Mouse (Mus musculus) hindbrain, postnatal 0 days (tissue): ENCODE measurements around the gene Nsf. TPM values are rescaled to one million over a fixed set of nuclear protein-coding genes. Genes with fewer than 3 reads are reported as not detected.

Source experiments
- ATAC-seq: fragments of 200-750 bp; cut with Nextera tagmentation; 2 replicates; pipeline ENCODE4 v1.8.0; 2017; ENCODE audit warnings: mild to moderate bottlenecking, moderate TSS enrichment, moderate library complexity
- DNase-seq: peaks from one replicate; pipeline ENCODE4 v3.0.0-alpha.2; 2015; ENCODE audit warnings: low spot score
- H3K27ac ChIP-seq: fragments of 300-500 bp; sonication (generic); 2 replicates; pipeline ENCODE4 v1.5.1; 2014; ENCODE audit warnings: mild to moderate bottlenecking
- H3K27me3 ChIP-seq: fragments of 300-500 bp; sonication (generic); 2 replicates; pipeline ENCODE4 v1.6.1; 2014; ENCODE audit warnings: low read length, mixed read lengths; ENCODE audit not compliant: insufficient read depth
- H3K36me3 ChIP-seq: fragments of 300-500 bp; sonication (generic); 2 replicates; pipeline ENCODE4 v1.6.1; 2014; ENCODE audit warnings: low read length, mixed read lengths; ENCODE audit not compliant: insufficient read depth
- H3K4me1 ChIP-seq: fragments of 300-500 bp; sonication (generic); 2 replicates; pipeline ENCODE4 v1.6.1; 2014; ENCODE audit warnings: antibody characterized with exemption, low read length, mixed read lengths; ENCODE audit not compliant: insufficient read depth
- H3K4me2 ChIP-seq: fragments of 300-500 bp; sonication (generic); 2 replicates; pipeline ENCODE4 v1.6.1; 2014; ENCODE audit warnings: low read depth, mild to moderate bottlenecking, low read length, moderate library complexity, mixed read lengths
- H3K4me3 ChIP-seq: fragments of 300-500 bp; sonication (generic); 2 replicates; pipeline ENCODE4 v1.5.1; 2014; ENCODE audit warnings: low read length
- H3K9ac ChIP-seq: fragments of 300-500 bp; sonication (generic); replicated peaks from 2 replicates; pipeline ENCODE4 v1.6.1; 2014; ENCODE audit warnings: mild to moderate bottlenecking, low read length, moderate library complexity, mixed read lengths
- H3K9me3 ChIP-seq: fragments of 300-500 bp; sonication (generic); 2 replicates; pipeline ENCODE4 v1.6.1; 2016; ENCODE audit warnings: low read length, mixed read lengths
- CTCF ChIP-seq: IDR thresholded peaks from 2 replicates; pipeline ENCODE4 v1.5.1; 2016; ENCODE audit warnings: antibody characterized with exemption, control low read depth, low read depth
- WGBS: fragments of 180-500 bp; shearing (Covaris S2); extraction: QIAGEN DNeasy Blood & Tissue Kit; methylation state at CpG from one replicate; pipeline ENCODE4 v1.1.7; 2014; 5-methylcytosine and 5-hydroxymethylcytosine counted together
- polyA plus RNA-seq: library from polyadenylated mRNA; unstranded; fragments of >200 nt; fragmentation: Nextera tagmentation; extraction: Ambion mirVana; gene quantifications from 2 replicates; pipeline ENCODE4 v1.2.1, GENCODE M21; 2015
- total RNA-seq: library from RNA; depleted of rRNA; stranded (reverse); fragments of >200 nt; gene quantifications from 2 replicates; pipeline ENCODE4 v1.2.3, GENCODE M21; 2014

Gene Nsf
- total and polyA plus RNA-seq, 2 experiments from 2014 or later: 143 to 230 TPM

- H3K9me3 ChIP-seq: no peaks in the 10 kb centered on the region
- no peaks in the 10 kb centered on the region for H3K27me3 ChIP-seq
- no peak overlapping the region for H3K4me2 ChIP-seq
- WGBS: 85% methylated on average over 11 of the region's 11 CpGs
- H3K27ac ChIP-seq: no peak overlapping the region
- H3K9ac ChIP-seq: no peak overlapping the region
- H3K4me1 ChIP-seq: no peaks in the 10 kb centered on the region
- H3K4me3 ChIP-seq: no peak overlapping the region
- no peak for ATAC-seq
- no peak for DNase-seq
- H3K36me3 ChIP-seq: peaks cover 36% of the 10 kb centered on the region
- TF ChIP-seq CTCF: no peak
Observed at GRCm38 (mm10) chr11:103910531-103910930, 43.3 kb downstream of the Nsf start.

DNA sequence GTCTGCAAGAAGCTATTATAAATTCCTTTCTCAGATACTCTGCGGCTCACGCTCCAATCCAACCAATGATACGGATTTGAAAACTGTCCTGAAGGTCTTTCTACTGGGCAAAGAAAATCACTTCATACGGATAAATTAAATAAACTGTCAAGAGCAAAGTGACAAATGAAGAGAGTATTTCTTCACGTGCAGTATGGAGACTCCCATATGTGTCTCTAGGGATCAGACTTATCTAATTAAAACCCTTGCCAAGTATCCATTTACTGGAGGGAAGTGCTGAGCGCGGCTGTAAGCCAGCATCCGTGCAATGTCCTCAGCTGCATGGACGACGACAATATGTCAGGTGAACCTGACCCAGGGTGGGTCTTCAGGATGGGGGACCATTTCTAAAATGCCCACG, 44.0 kb downstream of the Nsf start:
- TF ChIP-seq CTCF: no peak
- Histone ChIP-seq H3K4me3 (no peak overlapping the region), H3K27ac (no peak overlapping the region), H3K36me3 (peaks cover 31% of the 10 kb centered on the region), H3K9ac (no peak overlapping the region), H3K27me3 (no peaks in the 10 kb centered on the region), H3K9me3 (no peaks in the 10 kb centered on the region), H3K4me2 (no peak overlapping the region), H3K4me1 (no peaks in the 10 kb centered on the region)
- 67% methylated on average over 11 of the region's 11 CpGs for WGBS
- DNase-seq (no peak), ATAC-seq (no peak)

- Histone ChIP-seq H3K4me1 (no peaks in the 10 kb centered on the region), H3K36me3 (peaks cover 26% of the 10 kb centered on the region), H3K27me3 (no peaks in the 10 kb centered on the region), H3K4me2 (no peak overlapping the region), H3K9ac (no peak overlapping the region), H3K4me3 (no peak overlapping the region), H3K27ac (no peak overlapping the region), H3K9me3 (no peaks in the 10 kb centered on the region)
- WGBS: 71% methylated on average over 12 of the region's 12 CpGs
- TF ChIP-seq CTCF: no peak
- ATAC-seq (no peak), DNase-seq (no peak)
Observed at GRCm38 (mm10) chr11:103909396-103909795, 44.5 kb downstream of the Nsf start.

- H3K4me2 ChIP-seq: no peak overlapping the region
- ATAC-seq (no peak), DNase-seq (no peak)
- H3K36me3 ChIP-seq: peaks cover 15% of the 10 kb centered on the region; the same call in 1 of the 2 replicates
- H3K4me1 ChIP-seq: no peaks in the 10 kb centered on the region
- H3K27ac ChIP-seq: no peak overlapping the region
- no peaks in the 10 kb centered on the region for H3K9me3 ChIP-seq
- TF ChIP-seq CTCF: no peak
- H3K9ac ChIP-seq: 0 out of 2 replicates have a peak overlapping the region, but pooled peaks have one; percentile 5
- no peaks in the 10 kb centered on the region for H3K27me3 ChIP-seq
- 47% methylated on average over 7 of the region's 7 CpGs for WGBS
- H3K4me3 ChIP-seq: no peak overlapping the region
Observed at GRCm38 (mm10) chr11:103906051-103906719, 47.7 kb downstream of the Nsf start.

- ATAC-seq: no peak
- Histone ChIP-seq H3K4me3 (no peak overlapping the region), H3K4me1 (no peaks in the 10 kb centered on the region), H3K36me3 (peaks cover 15% of the 10 kb centered on the region; the same call in 1 of the 2 replicates), H3K9ac (no peak overlapping the region), H3K9me3 (no peaks in the 10 kb centered on the region), H3K27me3 (no peaks in the 10 kb centered on the region), H3K27ac (no peak overlapping the region), H3K4me2 (no peak overlapping the region)
- TF ChIP-seq CTCF: no peak
- 87% methylated on average over 9 of the region's 9 CpGs for WGBS
- DNase-seq: no peak
Observed at GRCm38 (mm10) chr11:103905506-103905905, 48.4 kb downstream of the Nsf start.

DNA sequence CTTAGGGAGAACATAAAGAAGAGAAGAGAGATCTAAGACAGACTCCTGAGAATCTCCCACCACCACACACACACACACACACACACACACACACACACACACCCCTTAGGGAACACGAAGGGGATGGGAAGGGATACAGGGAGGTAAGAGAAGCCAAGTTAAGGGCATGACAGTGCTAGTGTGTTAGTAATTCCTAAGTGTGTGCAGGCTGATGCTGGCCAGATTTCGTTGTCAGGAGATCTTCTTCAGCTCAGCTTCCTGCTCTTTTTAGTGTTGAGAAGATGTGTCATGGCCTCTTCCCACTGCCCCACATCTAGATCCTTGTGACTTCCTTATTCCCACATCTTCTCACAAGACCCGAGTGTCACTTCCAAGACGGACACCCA, 52.3 kb downstream of the Nsf start:
- 78% methylated on average over 4 of the region's 4 CpGs for WGBS
- H3K4me2 ChIP-seq: no peak overlapping the region
- TF ChIP-seq CTCF: no peak
- H3K27me3 ChIP-seq: no peaks in the 10 kb centered on the region
- no peak overlapping the region for H3K4me3 ChIP-seq
- DNase-seq (no peak), ATAC-seq (no peak)
- H3K36me3 ChIP-seq: peaks cover 5% of the 10 kb centered on the region; the same call in 1 of the 2 replicates
- no peaks in the 10 kb centered on the region for H3K9me3 ChIP-seq
- no peak overlapping the region for H3K9ac ChIP-seq
- no peak overlapping the region for H3K27ac ChIP-seq
- H3K4me1 ChIP-seq: no peaks in the 10 kb centered on the region

DNA sequence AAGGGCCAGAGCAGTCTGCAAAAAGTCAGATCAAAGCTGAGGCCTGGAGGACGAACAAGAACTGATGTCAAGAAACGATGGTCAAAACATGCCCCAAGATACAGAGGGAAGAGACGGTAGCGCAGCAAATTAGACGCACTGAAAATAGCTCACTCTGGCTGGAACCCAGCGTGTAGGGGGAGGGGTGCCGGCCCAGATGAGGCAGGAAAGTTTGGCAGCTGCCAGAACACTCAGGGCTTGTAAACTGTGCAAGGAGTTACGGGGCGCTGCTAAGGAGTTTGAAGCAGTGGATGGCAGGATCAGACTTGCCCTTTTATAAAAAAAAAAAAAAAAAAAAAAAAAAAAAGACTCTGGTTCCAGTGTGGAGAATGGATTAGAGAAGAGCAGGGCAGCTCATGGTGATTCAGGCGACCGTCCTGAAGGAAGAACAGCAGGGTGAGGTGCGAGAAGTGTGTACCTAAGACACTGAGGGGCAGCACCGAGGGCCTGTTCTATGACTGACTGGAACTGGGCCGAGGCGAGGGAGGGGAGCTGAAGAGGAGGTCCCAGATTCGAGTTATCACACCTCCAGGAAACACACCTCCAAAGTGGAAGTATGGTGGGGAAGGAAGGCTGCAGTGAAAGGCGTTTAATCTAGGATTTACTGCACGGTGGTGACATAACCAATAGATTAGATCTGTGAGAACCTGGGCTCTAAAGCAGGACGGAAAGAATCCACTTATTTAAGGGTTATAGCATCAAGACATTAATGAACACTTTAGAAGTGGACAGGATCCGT, 52.9 kb downstream of the Nsf start:
- DNase-seq (peak; percentile 16), ATAC-seq (no peak)
- TF ChIP-seq CTCF: no peak
- no peak overlapping the region for H3K9ac ChIP-seq
- H3K4me3 ChIP-seq: no peak overlapping the region
- 48% methylated on average over 20 of the region's 20 CpGs for WGBS
- no peak overlapping the region for H3K27ac ChIP-seq
- no peaks in the 10 kb centered on the region; the same call in 1 of the 2 replicates for H3K36me3 ChIP-seq
- no peaks in the 10 kb centered on the region for H3K9me3 ChIP-seq
- H3K4me2 ChIP-seq: no peak overlapping the region
- no peaks in the 10 kb centered on the region for H3K27me3 ChIP-seq
- no peaks in the 10 kb centered on the region for H3K4me1 ChIP-seq
